Mouse (Mus musculus) MEL-GATA-1-ER (cell line): ENCODE results near the gene Rapgef5.

Experiments used
- DNase-seq: peaks from one replicate; pipeline ENCODE4 v3.0.0-alpha.2; 2012; ENCODE audit warnings: low read depth; ENCODE audit errors: extremely low read depth

The Rapgef5 gene

GRCm38 (mm10) chr12:117528509-117529145 lies 12.3 kb downstream of the Rapgef5 start:
- DNase-seq, result no peak

DNA sequence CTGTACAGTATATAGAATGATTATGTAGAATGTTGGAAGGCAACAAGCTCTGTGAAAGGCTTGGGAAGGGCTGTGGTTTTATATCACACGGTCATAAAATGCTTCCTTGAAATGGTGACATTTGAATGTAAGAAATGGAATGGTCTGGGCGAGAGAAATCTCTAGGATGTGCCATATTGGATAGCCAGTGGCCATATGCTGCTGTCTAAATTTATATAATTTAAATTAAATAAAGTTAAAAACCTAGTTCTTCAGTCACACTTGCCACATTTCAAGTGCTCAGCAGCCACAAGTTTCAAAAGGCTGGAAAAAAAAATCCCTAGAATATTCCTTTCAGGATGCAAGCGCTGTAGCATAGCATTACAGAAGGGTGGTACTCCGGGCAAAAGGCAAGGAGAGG lies 14.8 kb downstream of the Rapgef5 start:
- DNase-seq, result no peak

DNA sequence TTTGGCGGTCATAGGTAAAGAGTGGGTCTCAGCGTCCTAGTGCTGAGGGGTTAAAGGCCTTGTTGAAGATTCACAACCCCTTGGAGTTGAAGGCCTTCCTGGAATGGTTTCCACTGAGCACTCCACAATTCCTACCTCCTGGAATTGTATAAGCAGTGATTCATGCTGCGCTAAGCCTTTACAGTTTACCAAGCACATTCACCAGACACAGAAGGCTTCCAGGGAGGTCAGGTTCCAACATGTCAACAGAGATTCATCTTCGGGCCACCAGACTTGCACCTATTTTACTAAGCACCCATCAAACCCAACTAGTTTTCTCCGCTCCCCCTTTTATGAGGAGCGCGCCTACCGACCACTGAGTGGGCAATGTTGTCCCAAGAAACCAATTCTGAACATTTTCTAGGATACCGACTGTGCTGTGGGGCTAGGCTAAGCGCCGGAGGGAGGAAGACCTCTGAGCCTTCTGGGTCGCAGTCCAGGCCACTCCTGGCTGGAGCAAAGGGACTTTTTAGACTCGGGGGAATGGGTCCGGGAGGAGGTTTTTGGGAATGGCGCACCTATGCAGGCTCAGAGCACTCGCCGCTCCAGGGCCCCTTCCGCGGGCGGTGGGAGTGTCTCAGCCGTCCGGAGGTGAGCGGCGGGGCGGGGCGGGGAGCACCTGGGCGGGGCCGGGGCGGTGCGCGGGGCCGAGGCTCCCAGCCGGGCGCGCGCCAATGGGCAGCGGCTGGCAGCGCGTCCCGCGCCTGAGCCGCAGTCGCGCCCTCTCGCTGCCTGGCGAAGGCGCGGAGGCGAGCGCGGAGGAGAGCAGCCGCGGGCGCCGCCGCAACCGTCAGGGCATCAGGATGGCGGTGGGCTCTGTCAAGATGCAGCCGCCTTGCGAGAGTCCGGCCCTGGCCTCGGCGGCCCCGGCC lies 17.2 kb downstream of the Rapgef5 start:
- DNase-seq, result no peak

DNA sequence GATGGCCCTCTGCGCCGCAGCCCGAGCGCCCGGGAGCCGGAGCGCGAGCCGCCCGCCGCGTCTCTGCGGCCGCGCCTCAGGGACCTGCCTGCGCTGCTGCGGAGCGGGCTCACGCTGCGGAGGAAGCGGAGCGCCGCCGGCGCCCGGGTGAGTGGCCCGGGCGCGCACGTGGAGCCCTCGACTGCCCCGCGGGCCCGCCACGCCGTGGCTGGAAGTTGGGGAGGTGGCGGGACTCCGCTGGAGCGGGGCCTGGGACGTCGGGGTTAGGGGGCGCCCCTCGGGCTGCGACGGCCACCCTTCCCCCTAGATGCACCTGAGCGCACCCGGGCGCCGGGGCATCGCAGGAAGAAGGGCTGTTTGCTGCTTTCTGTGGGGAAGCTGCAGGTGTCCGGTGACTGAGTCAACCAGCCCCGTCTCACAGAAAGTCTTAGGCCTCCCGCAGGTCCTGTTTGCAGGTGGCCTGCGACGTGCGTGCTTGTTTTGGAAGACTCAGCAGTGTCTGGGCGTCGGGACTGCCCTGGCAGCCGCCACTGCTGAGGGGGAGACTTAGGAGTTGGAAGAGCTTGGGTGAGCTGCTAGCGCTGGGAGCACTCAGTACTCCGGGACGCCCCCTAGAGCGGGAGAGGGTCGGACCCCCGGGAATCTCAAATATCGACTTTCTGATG lies 17.9 kb downstream of the Rapgef5 start:
- DNase-seq, result no peak

DNA sequence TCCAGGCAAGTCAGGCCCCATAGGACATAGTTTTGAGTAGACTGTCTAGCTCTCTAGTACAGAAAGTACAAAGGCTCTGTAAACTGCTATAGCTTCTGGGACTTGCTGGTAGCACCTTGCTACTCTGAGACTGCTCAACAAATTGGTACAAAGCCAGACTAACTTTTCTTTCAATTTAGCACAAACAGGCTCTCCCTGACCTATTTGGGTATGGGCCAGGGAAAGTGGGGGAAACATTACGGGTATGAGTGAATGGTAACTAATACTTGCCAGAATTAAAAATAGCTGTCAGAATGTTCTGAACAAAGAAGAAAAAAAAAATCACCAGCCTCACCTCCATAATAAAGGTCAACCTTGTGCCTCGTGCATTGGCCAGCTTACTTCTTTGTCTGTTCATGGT lies 24.1 kb downstream of the Rapgef5 start:
- DNase-seq, result no peak

- no peak for DNase-seq
These were observed 29.0 kb downstream of the Rapgef5 start for GRCm38 (mm10) chr12:117545277-117545676.

GRCm38 (mm10) chr12:117553353-117553752 lies 37.1 kb downstream of the Rapgef5 start:
- no peak for DNase-seq

GRCm38 (mm10) chr12:117554612-117555063 lies 38.4 kb downstream of the Rapgef5 start:
- DNase-seq, result no peak

DNA sequence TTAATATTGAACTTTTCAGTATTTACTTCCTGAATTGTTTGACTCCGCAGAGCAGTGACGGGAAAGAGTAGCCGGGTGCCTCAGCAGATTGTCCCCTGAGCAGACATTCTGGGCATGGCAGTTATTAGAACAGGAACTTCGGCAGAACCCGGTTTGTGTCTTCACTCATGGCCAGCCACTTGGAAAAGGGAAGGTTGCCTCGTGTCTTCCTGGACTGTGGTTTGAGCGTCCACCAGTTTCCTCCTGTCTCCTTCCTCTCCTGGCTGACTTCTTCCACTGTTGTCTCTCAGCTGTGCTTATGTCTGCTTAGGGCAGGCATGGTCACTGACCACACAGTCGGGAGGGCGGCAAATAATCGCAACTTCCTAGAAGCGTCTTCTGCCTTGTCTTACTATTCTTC lies 44.2 kb downstream of the Rapgef5 start:
- DNase-seq, result no peak

DNA sequence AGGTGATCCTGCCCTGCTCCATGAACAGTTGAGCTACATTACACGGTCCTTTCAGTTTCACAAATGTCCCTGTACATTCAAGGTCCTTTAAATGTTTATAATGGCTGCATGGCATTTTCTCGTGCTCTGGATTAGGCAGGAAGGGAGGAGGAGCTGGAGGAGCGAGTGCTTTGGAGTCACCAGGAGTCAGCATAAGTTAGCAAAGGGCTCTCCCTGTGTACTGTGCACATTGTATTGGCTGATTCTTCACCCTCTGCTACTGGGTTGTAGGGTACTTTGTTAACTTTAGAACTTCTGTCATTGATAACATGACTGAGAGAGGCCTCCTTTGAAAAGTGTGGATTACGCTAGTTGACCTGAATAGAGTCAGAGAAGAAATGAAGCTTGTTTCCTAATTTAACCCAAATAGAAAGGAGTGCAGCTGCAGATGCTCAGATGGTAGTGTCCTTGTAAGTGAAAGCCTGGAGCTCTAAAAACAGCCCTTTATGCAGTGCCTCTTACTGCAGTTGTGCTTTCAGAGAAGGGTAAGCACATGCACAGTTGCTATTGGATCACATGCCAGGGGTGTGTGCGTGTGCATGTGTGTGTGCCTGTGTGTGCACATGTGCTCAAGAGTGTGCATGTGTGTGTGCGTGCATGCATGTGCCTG lies 45.3 kb downstream of the Rapgef5 start:
- DNase-seq, result no peak

GRCm38 (mm10) chr12:117562085-117562484 lies 45.8 kb downstream of the Rapgef5 start:
- DNase-seq, result no peak

DNA sequence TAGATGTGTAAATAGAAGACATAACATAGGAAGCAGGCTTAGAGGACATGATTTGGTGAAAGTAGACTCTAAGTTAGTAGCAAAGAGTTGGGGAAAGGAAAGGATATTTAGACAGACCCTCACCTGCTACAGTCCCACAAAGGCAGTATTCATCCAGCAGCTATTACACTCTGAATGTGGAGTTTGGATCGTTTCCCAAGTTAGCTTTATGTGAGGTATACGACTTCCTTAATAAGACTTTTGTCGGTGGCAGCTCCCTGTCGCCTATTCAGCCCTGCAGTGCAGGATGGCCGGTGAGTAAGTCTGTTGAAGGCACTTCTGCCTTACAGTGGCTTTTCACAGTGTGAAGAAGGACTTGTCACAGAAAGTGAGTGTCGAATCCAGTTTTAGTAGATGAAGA lies 47.6 kb downstream of the Rapgef5 start:
- DNase-seq, result no peak

DNA sequence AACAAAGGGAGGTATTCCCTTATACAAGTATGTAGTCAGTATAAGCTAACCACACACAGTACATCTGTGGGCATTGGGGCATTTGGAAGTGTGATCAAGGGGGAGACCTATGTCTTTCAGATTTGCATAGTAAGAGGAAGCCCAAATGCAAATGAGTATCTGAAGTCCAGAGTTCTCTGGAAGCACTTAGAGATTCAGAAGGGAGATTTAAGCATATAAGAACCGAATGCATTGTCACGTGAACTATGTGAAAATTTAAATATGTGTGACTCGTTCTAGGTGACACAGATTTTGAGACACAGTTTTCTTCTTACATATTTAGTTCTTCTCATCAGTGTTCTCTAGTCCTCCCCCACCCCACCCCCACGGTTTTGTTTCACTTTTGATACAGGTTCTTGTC lies 50.0 kb downstream of the Rapgef5 start:
- no peak for DNase-seq

GRCm38 (mm10) chr12:117569671-117570070 lies 53.4 kb downstream of the Rapgef5 start:
- DNase-seq, result no peak

GRCm38 (mm10) chr12:117584256-117584655 lies 68.0 kb downstream of the Rapgef5 start:
- no peak for DNase-seq

GRCm38 (mm10) chr12:117585390-117585789 lies 69.1 kb downstream of the Rapgef5 start:
- no peak for DNase-seq

GRCm38 (mm10) chr12:117586124-117586523 lies 69.8 kb downstream of the Rapgef5 start:
- no peak for DNase-seq

DNA sequence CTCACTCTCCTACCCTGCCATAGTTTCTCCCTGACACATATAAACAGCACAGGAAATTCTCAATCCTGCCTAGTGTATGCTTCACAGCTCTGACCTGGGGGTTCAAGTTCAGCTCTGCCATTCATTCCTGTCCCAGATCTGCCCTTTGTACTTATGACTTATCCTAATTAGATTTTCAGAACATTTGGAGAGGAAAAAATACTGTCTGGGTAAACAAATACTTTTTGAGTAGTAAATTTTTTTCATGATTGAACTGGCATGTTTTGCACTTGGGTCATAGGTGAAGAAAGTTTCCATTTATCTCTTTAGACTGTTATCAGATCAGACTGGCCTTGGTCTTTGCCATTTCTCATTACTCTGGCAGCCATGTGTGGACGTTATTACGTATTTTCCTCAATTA lies 72.9 kb downstream of the Rapgef5 start:
- DNase-seq, result no peak

DNA sequence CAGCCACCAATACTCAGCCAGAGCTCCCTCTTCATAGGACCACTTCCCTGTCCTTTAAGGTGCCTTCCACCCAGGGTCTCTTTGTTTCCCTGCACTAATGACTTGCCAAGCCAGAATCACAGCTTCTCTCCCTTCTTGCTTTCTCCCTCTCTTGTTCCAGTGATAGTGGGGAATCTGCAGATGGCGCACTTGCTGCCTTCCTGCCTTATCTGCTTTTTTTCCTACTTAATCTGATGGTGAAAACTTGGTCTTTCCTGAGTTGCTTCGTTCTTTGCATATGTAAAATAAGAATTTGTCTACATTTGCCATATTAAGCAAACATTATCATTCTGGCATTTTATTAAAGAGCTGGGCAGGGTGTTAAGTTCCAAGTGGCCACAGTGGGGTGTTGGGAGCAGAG lies 75.7 kb downstream of the Rapgef5 start:
- DNase-seq, result no peak

GRCm38 (mm10) chr12:117592583-117592982 lies 76.3 kb downstream of the Rapgef5 start:
- DNase-seq, result no peak

GRCm38 (mm10) chr12:117595179-117595578 lies 78.9 kb downstream of the Rapgef5 start:
- DNase-seq, result no peak

DNA sequence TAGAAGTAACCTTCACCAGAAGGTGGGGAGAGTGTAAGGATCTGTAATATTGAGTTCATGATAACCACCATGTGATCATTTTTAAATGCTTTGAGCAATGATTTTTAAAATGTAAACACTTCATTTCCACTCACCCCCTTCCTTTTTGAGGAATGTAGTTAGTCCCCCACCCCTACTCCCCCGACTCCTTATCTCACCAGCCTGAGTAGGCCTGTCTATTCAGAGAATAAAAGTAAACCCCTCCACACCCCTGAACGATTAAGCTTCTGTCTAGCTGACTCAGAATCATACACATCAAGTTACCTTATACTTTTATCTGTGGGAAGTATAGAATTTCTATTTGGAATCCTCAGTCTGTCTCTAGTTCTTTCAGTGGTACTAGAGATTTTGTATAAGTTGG lies 81.9 kb downstream of the Rapgef5 start:
- DNase-seq, result no peak
